Mouse (Mus musculus): ENCODE measurements at regions not wholly inside any gene's neighbourhood (a gene's known extent, or its start where the extent isn't known, plus 50 kb on each side); places are given as distances from the start of the nearest gene placed in this dataset.

DNA sequence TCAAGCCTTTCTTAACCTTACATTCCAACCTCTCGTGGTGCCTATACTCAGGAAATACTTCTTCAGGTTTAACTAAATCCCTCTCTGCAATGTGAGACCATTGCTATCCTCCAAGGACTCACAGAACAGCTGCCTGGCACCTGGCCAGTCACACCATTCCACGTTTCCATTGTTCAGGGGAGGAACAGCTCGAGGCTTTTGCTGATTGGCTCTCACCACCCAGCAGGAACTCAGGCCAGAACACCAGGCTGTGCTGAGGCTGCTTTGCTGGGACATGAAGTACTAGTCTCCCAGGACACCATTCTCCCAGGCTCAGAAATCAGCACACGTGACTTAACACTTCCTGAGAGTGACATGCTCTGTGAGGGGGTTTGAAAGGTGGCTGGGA lies 357.6 kb downstream of the Sorl1 start:
- DNase-seq (ENCODE audit: low spot score in 2 of 2) = peak; percentile 13

DNA sequence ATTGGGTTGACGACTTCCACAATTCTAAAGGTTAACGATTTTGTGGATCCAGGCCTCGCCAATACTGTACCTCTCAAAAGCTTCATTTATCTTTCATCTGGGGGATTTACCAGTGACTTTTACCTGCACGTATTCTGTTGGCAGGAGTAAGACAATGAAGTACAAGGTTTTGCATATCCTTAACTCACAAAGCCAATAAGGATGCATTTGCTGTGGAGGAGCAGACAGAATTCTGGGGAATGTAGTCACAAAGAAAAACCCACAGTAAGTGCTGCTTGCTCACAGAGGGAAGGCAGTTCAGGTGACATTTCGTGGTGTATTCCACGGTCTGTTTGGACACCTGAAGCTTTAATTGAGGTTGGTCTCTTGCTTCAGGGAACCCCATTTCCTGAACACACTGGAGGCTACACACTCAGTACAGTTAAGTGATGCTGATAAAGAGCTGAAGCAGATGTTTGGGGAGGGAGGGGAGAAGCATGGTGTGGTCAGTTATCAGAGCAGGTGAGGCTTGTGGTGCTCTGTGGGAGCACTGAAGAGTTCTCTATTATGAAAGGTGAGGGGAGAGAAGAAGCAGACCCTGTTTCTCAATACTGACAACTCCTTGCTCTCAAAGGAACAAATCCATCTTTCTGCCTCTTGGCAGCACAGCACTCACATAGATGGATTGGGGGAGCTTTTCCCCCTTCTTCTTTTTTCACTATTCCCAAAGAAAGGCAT lies 358.1 kb downstream of the Sorl1 start:
- no peak for DNase-seq (ENCODE audit: low spot score in 2 of 2)

DNA sequence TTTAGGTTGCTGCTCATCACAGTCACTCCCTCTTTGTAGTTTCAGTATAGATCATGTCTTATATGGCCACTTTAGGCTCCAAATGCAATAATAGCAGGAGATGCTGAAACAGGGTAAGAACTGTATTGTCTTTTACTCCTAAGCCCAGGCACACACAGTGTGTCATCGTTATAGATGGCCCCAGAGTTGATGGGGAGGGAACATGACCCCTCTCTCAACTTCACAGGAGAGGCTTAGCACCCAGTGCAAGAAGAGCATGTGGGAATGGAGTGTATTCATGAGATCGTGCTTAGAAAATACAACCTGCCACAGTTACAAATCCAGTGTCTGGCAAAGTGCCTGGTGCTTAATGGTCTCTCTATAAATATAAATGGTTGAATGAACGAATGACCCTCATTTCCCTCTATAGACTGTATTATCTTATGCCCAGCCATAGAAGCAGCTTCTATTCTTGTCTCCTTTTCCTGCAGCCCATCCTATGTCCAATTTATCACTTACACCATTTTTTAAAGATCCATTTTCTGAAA lies 363.0 kb downstream of the Sorl1 start:
- no peak for DNase-seq (ENCODE audit: low spot score in 2 of 2)

GRCm38 (mm10) chr9:41754434-41755002 lies 369.6 kb downstream of the Sorl1 start:
- no peak for DNase-seq (ENCODE audit: low spot score in 2 of 2)

GRCm38 (mm10) chr9:41745979-41746647 lies 378.0 kb downstream of the Sorl1 start:
- no peak for DNase-seq (ENCODE audit: low spot score in 2 of 2)

GRCm38 (mm10) chr9:41741500-41741899 lies 382.6 kb downstream of the Sorl1 start:
- no peak for DNase-seq (ENCODE audit: low spot score in 2 of 2)

DNA sequence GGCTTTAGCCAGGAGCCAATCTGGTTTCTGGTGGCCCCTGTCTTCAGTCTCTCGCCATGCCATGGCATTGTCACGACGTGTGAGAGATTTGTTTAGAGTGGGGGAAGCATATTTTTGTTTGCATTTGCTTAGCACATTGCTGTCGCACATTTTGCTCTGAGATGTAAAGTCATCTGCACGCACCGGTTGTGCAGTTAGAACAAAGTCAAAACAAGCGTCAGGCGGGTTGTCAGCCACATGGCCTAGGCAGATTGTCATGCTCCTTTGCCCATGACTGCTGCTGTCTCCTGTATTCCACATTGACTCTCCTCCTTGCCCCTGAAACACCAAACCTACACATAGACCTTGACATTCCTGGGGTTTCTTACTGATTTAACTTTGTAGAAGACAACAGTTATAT lies 383.6 kb downstream of the Sorl1 start:
- no peak for DNase-seq (ENCODE audit: low spot score in 2 of 2)

DNA sequence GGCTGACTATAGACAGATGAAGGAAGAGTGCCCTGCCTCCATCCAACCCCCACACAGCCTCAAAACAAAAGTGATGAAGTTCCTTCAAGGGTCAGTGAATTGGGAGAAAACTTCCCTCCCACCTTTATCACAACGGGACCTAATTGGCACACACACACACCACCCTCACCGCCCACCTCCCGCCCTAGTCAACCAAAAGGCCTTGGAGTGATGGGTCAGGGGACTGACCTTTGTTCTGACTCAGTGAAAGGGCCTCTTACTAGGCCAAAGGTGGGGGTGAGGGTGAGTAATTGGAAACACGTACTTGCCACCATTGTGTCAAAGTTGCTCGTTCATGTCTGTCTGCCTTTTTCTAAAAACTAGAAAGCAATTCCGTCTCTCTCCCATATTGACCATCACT lies 386.4 kb downstream of the Sorl1 start:
- no peak for DNase-seq (ENCODE audit: low spot score in 2 of 2)

DNA sequence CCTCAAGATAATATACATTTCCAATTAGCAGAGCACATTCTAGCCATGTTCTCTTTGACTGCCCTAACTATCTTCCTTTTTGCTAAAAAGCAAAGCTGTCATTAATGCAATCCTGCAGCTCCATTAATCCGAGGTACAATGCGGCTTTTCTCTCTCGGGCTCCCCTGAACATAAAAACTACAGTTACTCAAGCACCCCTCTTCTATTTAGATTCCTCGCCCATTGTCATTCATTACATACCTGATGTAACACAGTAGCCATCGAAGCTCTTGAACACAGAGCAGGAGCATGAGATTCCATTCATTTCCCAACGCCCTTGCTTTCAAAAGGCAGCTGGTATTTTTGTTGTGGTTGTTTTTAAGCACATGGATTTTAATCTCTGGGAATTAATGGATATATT lies 387.2 kb downstream of the Sorl1 start:
- no peak for DNase-seq (ENCODE audit: low spot score in 2 of 2)

DNA sequence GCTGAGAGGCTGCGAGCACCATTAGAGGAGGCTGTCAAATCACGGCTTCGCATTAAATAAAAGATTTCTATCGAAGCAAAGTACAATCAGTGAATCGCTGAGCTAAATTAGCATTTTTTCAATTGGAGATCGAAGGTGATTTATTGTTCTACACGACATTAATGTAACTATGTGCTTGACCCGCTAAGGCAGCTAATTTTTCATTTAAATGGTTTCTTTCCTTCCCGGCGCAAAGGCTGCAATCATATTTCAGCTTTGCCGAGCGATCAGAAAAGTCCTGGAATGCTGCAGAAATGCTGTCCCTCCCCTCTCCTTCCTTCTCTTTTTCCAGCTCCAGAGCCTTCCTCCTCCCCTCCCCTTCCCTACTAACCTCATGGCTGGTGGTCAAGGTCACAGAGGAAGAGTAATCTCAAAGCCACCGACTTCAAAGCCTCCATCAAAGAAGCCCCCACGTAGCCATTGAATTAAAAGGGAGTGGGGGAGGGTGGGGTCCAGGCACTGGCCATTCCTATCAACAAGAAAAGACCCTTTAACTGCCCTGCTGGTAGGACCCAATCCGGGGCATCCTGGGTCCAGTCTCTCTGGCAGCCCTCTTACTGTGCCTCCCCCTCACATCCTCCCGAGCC lies 387.8 kb downstream of the Sorl1 start:
- peak in 1 of 2 experiments; percentile 16 for DNase-seq (ENCODE audit: low spot score in 2 of 2)

- DNase-seq (ENCODE audit: low spot score in 2 of 2) = peak; percentile 63 to 76
These were observed 388.5 kb downstream of the Sorl1 start for GRCm38 (mm10) chr9:41735448-41736233.

- no peak for DNase-seq (ENCODE audit: low spot score in 2 of 2)
These were observed 389.1 kb downstream of the Sorl1 start for GRCm38 (mm10) chr9:41734925-41735447.

DNA sequence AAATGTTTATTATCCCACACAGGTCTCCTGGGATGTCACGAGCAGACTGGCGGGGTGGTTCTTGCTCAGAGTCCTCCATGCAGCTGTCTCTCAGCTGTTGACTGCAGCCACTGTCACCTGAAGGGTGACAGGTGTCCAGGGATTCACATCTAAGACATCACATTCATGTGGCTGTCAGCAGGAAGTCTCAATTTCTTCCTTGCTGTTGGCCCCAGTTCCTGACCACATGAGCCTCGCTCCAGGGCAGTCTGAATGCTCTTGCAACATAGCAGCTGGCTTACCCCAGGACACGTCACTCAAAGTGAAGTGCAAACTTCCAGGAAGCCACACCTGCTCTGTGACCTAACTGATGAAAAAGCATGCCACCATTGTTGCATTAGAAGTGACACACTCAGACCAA lies 402.5 kb downstream of the Sorl1 start:
- no peak for DNase-seq (ENCODE audit: low spot score in 2 of 2)

GRCm38 (mm10) chr9:41715231-41715630 lies 408.9 kb downstream of the Sorl1 start:
- DNase-seq (ENCODE audit: low spot score in 2 of 2) = no peak

GRCm38 (mm10) chr9:41705972-41706371 lies 418.1 kb downstream of the Sorl1 start:
- no peak for DNase-seq (ENCODE audit: low spot score in 2 of 2)

DNA sequence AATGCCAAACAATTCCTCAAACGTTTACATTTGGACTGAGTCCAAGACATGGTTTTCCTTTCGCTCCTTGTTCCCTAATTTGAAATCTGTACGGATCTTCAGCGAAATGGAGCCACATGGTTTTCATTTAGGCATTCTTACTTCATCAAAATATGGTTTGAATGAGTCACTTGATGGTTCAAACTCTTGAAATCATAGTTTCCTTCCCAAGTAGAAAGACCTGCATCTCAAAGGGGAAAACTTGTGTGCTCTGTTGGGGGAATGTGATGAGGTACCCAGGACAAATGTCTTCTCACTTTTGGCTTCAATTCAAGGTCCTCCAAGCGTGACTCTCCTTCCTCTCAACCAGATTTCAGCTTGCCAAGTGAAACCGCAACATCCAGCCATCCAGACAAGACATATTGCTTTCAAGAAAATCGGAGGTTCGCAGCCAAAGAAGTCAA lies 418.6 kb downstream of the Sorl1 start:
- no peak for DNase-seq (ENCODE audit: low spot score in 2 of 2)

DNA sequence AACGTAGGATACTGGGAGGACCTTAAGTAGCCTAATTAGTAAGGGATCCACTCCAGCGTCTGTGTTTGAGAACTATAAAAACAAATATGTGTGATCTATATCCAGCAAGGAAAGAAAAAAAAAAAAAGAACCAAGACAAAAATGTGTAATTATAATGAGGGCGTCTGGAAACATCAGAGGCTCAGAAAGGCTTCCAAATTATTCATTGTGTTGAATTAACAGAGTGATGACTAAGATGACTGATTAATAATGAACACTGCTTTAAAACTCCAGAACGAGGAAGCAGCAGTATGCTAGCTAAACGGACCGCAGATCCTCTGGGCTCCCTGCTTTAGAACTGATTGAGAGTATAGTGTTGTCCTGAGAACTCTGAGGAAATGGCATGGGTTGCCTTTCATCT lies 421.0 kb downstream of the Sorl1 start:
- DNase-seq (ENCODE audit: low spot score in 2 of 2) = no peak

GRCm38 (mm10) chr9:41700683-41701082 lies 423.4 kb downstream of the Sorl1 start:
- no peak for DNase-seq (ENCODE audit: low spot score in 2 of 2)

DNA sequence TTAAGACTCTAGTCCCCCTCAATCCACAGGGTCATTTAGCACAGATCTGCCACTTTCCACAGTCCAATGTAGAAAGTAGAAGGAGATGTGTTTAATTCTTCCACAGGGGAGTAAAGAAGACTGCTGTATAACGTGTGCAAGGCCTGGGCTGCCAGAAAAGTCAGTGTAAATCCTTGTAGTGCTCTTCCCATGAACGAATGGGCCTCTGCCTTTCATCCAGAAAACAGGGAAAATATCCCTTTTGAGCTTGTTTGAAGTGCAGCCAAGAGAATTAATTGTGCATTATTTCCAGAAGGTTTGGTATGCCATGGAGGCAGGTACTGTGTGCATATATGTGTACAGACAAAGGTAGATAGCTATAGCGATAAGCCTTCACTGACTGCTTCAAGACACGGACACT lies 425.1 kb downstream of the Sorl1 start:
- DNase-seq (ENCODE audit: low spot score in 2 of 2) = no peak

GRCm38 (mm10) chr9:41697611-41698467 lies 426.3 kb downstream of the Sorl1 start:
- DNase-seq (ENCODE audit: low spot score in 2 of 2) = peak; percentile 22 to 42
